Mouse (Mus musculus) kidney, postnatal 14 days (tissue): ENCODE results near the gene Tbata.
A peak's percentile ranks its signal among the peaks of the same experiment; 100 is the strongest.

Source experiments
- DNase-seq: peaks from one replicate; pipeline ENCODE4 v3.0.0; 2022; ENCODE audit warnings: mixed read lengths

The Tbata gene

GRCm38 (mm10) chr10:61211743-61212142 lies 40.0 kb downstream of the Tbata start:
- DNase-seq: peak; percentile 67

- DNase-seq: no peak
These were observed 41.1 kb downstream of the Tbata start for GRCm38 (mm10) chr10:61212817-61213216.

GRCm38 (mm10) chr10:61215658-61216057 lies 43.9 kb downstream of the Tbata start:
- DNase-seq: no peak

GRCm38 (mm10) chr10:61216163-61216562 lies 44.4 kb downstream of the Tbata start:
- no peak for DNase-seq

GRCm38 (mm10) chr10:61219318-61219717 lies 47.6 kb downstream of the Tbata start:
- no peak for DNase-seq

GRCm38 (mm10) chr10:61225694-61226093 lies 53.9 kb downstream of the Tbata start:
- no peak for DNase-seq

- DNase-seq: no peak
These were observed 55.1 kb downstream of the Tbata start for GRCm38 (mm10) chr10:61226784-61227396.

GRCm38 (mm10) chr10:61231756-61232155 lies 60.0 kb downstream of the Tbata start:
- no peak for DNase-seq

GRCm38 (mm10) chr10:61232858-61233567 lies 61.3 kb downstream of the Tbata start:
- DNase-seq: no peak

- DNase-seq: no peak
These were observed 62.6 kb downstream of the Tbata start for GRCm38 (mm10) chr10:61234319-61234718.

GRCm38 (mm10) chr10:61235677-61236267 lies 64.0 kb downstream of the Tbata start:
- no peak for DNase-seq

- DNase-seq: no peak
These were observed 65.1 kb downstream of the Tbata start for GRCm38 (mm10) chr10:61236683-61237390.

- no peak for DNase-seq
These were observed 65.6 kb downstream of the Tbata start for GRCm38 (mm10) chr10:61237391-61237785.
